Mouse (Mus musculus): ENCODE data around the gene Dcdc2b.

Dcdc2b gene

GRCm38 (mm10) chr4:129622120-129622802 is 8.2 kb upstream of the Dcdc2b start:
- in situ Hi-C loops (cut with MboI; ENCODE audit: unreplicated experiment in 2 of 2), result no loop called here

GRCm38 (mm10) chr4:129621283-129621841 is 7.3 kb upstream of the Dcdc2b start:
- in situ Hi-C loops (cut with MboI; ENCODE audit: unreplicated experiment in 2 of 2), result no loop called here

GRCm38 (mm10) chr4:129620419-129621282 is 6.6 kb upstream of the Dcdc2b start:
- in situ Hi-C loops (cut with MboI; ENCODE audit: unreplicated experiment in 2 of 2), result no loop called here

GRCm38 (mm10) chr4:129618786-129619691 is 5.0 kb upstream of the Dcdc2b start, which contains the start of gene Iqcc:
Gene Iqcc (minus strand): TSS chr4:129619099.
- in situ Hi-C loops (cut with MboI; ENCODE audit: unreplicated experiment in 2 of 2), result loop anchor here in 1 of 2 experiments (10.0 kb wide), 1 partner anchor 274 kb away; no protein-coding TSS in a partner anchor

- in situ Hi-C loops (cut with MboI; ENCODE audit: unreplicated experiment in 2 of 2), result loop anchor here in 1 of 2 experiments (10.0 kb wide), 1 partner anchor 273 kb away; no protein-coding TSS in a partner anchor
Measured at GRCm38 (mm10) chr4:129618031-129618430, 4.0 kb upstream of the Dcdc2b start.

GRCm38 (mm10) chr4:129617121-129617641 is 3.1 kb upstream of the Dcdc2b start:
- in situ Hi-C loops (cut with MboI; ENCODE audit: unreplicated experiment in 2 of 2), result loop anchor here in 1 of 2 experiments (10.0 kb wide), 1 partner anchor 272 kb away; no protein-coding TSS in a partner anchor

GRCm38 (mm10) chr4:129616631-129617030 is 2.6 kb upstream of the Dcdc2b start:
- in situ Hi-C loops (cut with MboI; ENCODE audit: unreplicated experiment in 2 of 2), result loop anchor here in 1 of 2 experiments (10.0 kb wide), 1 partner anchor 272 kb away; no protein-coding TSS in a partner anchor

GRCm38 (mm10) chr4:129615801-129616290 is 1.8 kb upstream of the Dcdc2b start:
- in situ Hi-C loops (cut with MboI; ENCODE audit: unreplicated experiment in 2 of 2), result loop anchor here in 1 of 2 experiments (10.0 kb wide), 1 partner anchor 271 kb away; no protein-coding TSS in a partner anchor

- in situ Hi-C loops (cut with MboI; ENCODE audit: unreplicated experiment in 2 of 2), result loop anchor here in 1 of 2 experiments (10.0 kb wide), 1 partner anchor 266 kb away; no protein-coding TSS in a partner anchor
Measured at GRCm38 (mm10) chr4:129610472-129610871, 3.6 kb downstream of the Dcdc2b start.

GRCm38 (mm10) chr4:129610026-129610425 is 4.0 kb downstream of the Dcdc2b start:
- in situ Hi-C loops (cut with MboI; ENCODE audit: unreplicated experiment in 2 of 2), result loop anchor here in 1 of 2 experiments (10.0 kb wide), 1 partner anchor 265 kb away; no protein-coding TSS in a partner anchor

- in situ Hi-C loops (cut with MboI; ENCODE audit: unreplicated experiment in 2 of 2), result loop anchor here (5.0 kb wide), 2 partner anchors 62 to 257 kb away; no protein-coding TSS in a partner anchor
Measured at GRCm38 (mm10) chr4:129609139-129609631, 4.9 kb downstream of the Dcdc2b start.

- in situ Hi-C loops (cut with MboI; ENCODE audit: unreplicated experiment in 2 of 2), result loop anchor here (5.0 kb wide), 2 partner anchors 61 to 256 kb away; no protein-coding TSS in a partner anchor
Measured at GRCm38 (mm10) chr4:129608426-129609025, 5.5 kb downstream of the Dcdc2b start.

- in situ Hi-C loops (cut with MboI; ENCODE audit: unreplicated experiment in 2 of 2), result no loop called here
Measured at GRCm38 (mm10) chr4:129600233-129601158, 13.6 kb downstream of the Dcdc2b start, which contains the start of the genes Eif3i and Tmem234. Gene Eif3i (minus strand): TSS chr4:129600648. Gene Tmem234 (plus strand): TSS chr4:129600668.

GRCm38 (mm10) chr4:129588865-129589264 is 25.2 kb downstream of the Dcdc2b start:
- in situ Hi-C loops (cut with MboI; ENCODE audit: unreplicated experiment in 2 of 2), result no loop called here

GRCm38 (mm10) chr4:129586943-129587342 is 27.1 kb downstream of the Dcdc2b start:
- in situ Hi-C loops (cut with MboI; ENCODE audit: unreplicated experiment in 2 of 2), result no loop called here

GRCm38 (mm10) chr4:129585773-129586172 is 28.3 kb downstream of the Dcdc2b start:
- in situ Hi-C loops (cut with MboI; ENCODE audit: unreplicated experiment in 2 of 2), result no loop called here

GRCm38 (mm10) chr4:129584884-129585608 is 29.0 kb downstream of the Dcdc2b start:
- in situ Hi-C loops (cut with MboI; ENCODE audit: unreplicated experiment in 2 of 2), result no loop called here
